Mouse (Mus musculus): ENCODE results near the gene Shprh. TPM values are rescaled to one million over a fixed set of nuclear protein-coding genes. Genes with fewer than 3 reads are reported as not detected.
"Not testable (repeated sequence)": the region's sequence is repeated elsewhere in the genome, so short reads cannot be mapped to it uniquely, and the experiment has no call there.

Gene Shprh
- polyA plus RNA-seq, 1 experiment, result 1.2 TPM

DNA sequence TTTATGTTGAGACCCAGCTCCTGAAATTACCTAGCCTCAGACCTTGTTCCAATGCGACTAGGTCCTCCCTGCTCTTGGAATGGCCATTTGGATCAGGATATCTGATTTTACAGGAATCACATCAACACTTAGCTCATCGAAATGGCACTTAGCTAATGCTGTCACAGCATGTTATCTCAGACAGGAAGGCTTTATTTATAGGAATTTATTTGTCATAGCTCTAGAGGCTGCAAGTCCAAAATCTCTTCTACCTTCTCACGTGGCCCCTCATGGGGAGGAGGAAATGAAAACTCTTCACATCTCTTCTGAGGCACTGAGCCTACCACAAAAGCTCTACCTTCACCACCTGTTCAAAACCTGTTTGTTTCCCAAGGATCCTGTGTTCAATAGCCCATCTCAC lies 84.0 kb downstream of the Shprh start:
- WGBS, result 54% methylated on average over 3 of the region's 3 CpGs

GRCm38 (mm10) chr10:11242988-11243387 lies 93.8 kb downstream of the Shprh start:
- not testable (repeated sequence) for DNase-seq (ENCODE audit: low read depth, low spot score)
- 85% methylated on average over 3 of the region's 3 CpGs for WGBS

More for the DNA sequence above, 84.0 kb downstream of the Shprh start:
- no peak for DNase-seq (ENCODE audit: low read depth, low spot score)

DNA sequence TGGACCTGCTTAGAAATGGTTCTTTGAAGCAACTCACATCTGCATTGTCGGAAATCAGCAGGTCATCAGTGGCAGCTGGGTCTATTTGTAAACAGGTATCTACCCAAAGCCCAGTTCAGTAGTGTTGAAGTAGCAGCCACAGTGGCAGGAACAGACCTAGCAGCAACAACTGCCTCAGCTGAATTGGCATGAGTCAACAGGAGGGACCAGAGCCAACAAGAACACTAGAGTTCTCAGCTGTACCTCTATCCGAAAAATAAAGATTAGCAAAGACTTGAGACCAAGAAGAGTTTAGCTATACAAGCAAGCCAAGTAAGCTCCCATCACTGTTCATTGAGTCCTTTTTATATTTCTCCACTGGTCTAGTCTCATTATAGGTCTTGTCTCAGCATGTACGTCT lies 99.0 kb downstream of the Shprh start:
- no peak for DNase-seq (ENCODE audit: low read depth, low spot score)
- WGBS, result 82% methylated on average over 3 of the region's 3 CpGs

DNA sequence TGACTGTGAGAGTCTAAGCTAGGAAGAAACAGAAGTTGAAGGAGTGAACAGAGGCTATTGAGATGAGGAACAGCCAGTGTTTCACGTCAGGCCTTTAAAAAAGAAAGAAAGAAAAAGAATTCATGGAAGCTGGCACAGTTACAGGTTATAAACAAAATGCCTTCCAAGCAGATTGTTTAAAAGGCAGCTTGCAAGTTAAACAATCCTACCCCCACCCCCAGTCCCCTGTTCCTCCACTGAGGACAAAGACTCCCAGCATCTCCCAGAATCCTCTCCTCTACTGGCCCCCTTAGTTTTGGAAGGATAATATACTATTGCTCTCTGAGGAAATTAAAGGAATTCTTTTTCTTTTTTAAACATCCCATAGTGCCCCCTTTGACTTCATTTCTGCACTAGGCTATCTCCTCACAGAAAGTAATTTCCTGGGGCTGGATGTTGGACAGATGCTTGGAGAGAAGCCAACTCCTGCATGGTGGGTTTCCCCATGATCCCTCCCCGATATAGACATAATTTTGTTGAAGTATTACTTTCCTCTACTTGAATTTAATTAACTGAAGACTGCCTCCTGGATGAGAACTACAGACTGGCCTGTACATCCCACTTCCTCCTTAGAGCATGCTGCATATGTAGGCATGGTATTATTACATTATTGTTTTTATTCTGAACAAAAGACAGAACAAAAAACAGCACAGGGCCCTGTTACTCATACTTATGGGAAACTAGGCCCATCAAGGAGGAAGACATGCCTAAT lies 101.2 kb downstream of the Shprh start:
- WGBS, result 41% methylated on average over 2 of the region's 2 CpGs
- no peak for DNase-seq (ENCODE audit: low read depth, low spot score)

- DNase-seq (ENCODE audit: low read depth, low spot score), result not testable (repeated sequence)
- WGBS, result 54% methylated on average over 4 of the region's 4 CpGs
Measured at GRCm38 (mm10) chr10:11253581-11253980, 104.4 kb downstream of the Shprh start.

- no peak for DNase-seq (ENCODE audit: low read depth, low spot score)
Measured at GRCm38 (mm10) chr10:11260119-11260518, 110.9 kb downstream of the Shprh start.

- DNase-seq (ENCODE audit: low read depth, low spot score), result not testable (repeated sequence)
- 84% methylated on average over 2 of the region's 2 CpGs for WGBS
Measured at GRCm38 (mm10) chr10:11262292-11262691, 113.1 kb downstream of the Shprh start.

- not testable (repeated sequence) for DNase-seq (ENCODE audit: low read depth, low spot score)
- WGBS, result 52% methylated on average over 2 of the region's 2 CpGs
Measured at GRCm38 (mm10) chr10:11263795-11264194, 114.6 kb downstream of the Shprh start.

Other genes with a start within 250 kb of the Shprh start
- gene Grm1, start 67.1 kb upstream of the Shprh start, polyA plus RNA-seq (2012; rRNA removed), result not detected in 2 replicates
- gene Fbxo30, start 131.9 kb downstream of the Shprh start, polyA plus RNA-seq (2012; rRNA removed), result 2.2 and 2.6 TPM in 2 replicates
- 0.72 and 0.99 TPM in 2 replicates for gene Epm2a, start 194.0 kb downstream of the Shprh start, polyA plus RNA-seq (2012; rRNA removed)